Mouse (Mus musculus): ENCODE measurements around the gene Gabrd.

- TF ChIP-seq CTCF (IDR thresholded peaks at IDR 0.05; ENCODE audit: insufficient read depth, low read length) (no peak), POLR2A (IDR thresholded peaks at IDR 0.05; ENCODE audit: borderline replicate concordance, extremely low read depth, low read depth, low read length) (no peak)
These were observed 37.1 kb downstream of the Gabrd start for GRCm38 (mm10) chr4:155360856-155361255.

Data from lung, adult 2 months (tissue).